Mouse (Mus musculus) adrenal gland, postnatal 14 days (tissue): ENCODE measurements around the gene Elovl6. TPM values are rescaled to one million over a fixed set of nuclear protein-coding genes. Genes with fewer than 3 reads are reported as not detected.
A peak's percentile ranks its signal among the peaks of the same experiment; 100 is the strongest.

Experiments used
- DNase-seq: peaks from one replicate; pipeline ENCODE4 v3.0.0; 2021; ENCODE audit warnings: mixed read lengths
- total RNA-seq: library from RNA; stranded (reverse); gene quantifications from 2 replicates; pipeline ENCODE4 v1.2.3, GENCODE M21; 2021

Gene Elovl6
- total RNA-seq, 1 experiment from 2014 or later: 53.5 TPM

GRCm38 (mm10) chr3:129605934-129606333 lies 73.8 kb downstream of the Elovl6 start:
- DNase-seq: no peak

DNA sequence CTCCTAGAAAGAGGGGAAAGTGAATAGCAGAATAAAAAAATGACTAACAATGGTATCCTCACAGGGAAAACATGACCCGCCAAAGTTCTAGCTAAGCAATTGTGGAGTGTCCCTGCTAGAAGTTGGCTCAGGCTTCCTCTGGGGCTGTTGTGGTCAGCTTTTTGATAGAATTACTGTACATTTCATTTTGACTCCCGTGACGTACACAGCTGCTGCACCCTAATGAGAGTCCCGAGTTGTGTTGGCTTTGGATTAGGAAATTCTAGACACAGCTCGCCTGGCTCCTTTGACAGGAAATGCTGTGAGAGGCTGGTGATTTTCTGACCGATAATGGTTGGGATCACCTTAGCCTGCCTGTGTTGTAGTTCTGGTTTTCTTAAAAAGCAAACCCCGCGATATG lies 79.5 kb downstream of the Elovl6 start:
- DNase-seq: no peak

GRCm38 (mm10) chr3:129612311-129613097 lies 80.3 kb downstream of the Elovl6 start:
- no peak for DNase-seq

GRCm38 (mm10) chr3:129613756-129614155 lies 81.6 kb downstream of the Elovl6 start:
- no peak for DNase-seq

DNA sequence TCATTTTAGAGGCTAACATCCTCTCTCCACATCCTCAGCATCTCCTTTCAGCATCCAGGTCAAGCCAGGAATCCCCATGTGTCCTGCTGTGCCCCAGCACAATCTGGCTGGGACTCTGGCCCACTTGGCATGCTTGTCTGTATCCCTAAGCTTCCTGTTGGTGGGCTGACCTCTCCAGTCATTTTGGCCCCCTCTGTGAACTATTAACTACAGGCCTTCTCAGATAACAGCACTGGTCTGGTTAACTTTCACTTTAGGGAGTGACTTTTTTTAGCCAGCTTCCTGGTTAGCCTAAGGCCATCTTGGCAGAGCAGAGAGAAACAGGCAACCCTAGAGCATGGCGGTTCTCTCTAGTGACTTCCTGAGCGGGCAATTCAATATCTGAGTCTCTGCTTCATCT lies 82.1 kb downstream of the Elovl6 start:
- DNase-seq: no peak

DNA sequence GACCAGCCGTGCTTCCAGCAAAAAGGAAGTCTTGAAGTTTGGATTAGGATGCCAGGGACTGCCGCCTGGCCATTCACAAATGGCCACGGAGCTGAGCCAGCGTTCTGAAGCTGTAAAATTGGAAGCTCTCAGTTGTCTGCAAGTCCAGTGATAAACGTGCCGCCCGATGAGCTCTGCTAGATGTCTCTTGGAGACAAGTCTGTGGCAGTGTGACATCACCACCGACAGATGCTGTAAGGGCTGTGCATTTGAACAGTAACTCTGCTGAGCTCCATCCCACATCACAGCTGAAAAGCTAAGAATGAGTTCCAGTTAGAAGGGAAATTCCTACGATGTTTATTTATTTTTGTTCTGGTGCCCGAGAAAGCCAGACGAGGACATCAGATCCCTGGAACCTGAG lies 85.3 kb downstream of the Elovl6 start:
- DNase-seq: no peak

DNA sequence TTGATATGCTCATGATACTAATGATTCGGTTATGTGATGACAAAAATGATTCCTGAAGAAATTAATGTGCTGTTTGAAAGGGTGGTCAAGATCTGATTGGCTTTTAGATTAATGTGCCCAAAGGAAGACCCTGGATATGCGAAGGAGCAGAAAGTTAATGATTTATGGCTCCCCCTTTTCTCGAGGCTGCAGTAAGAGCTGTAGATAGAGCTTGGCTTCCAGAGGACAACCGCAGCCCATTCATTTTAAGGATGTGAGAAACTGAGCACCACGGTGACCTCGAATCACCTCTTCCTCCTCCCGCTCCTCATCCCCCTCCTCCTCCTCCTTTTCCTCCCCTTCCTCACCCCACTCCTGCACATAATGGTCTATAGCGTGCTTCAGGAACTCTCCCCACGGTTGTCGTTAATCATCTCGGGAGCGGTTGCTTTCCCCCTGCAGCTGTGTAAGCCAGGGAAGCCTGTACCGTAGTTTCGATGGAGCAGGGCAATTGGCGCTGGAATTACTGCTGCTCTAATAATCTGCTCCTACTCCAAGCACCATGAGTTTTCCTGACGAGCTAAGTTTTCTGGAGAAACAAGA lies 87.1 kb downstream of the Elovl6 start:
- DNase-seq: no peak

- no peak for DNase-seq
Observed at GRCm38 (mm10) chr3:129620802-129621201, 88.6 kb downstream of the Elovl6 start.

GRCm38 (mm10) chr3:129621255-129621654 lies 89.1 kb downstream of the Elovl6 start:
- DNase-seq: no peak

DNA sequence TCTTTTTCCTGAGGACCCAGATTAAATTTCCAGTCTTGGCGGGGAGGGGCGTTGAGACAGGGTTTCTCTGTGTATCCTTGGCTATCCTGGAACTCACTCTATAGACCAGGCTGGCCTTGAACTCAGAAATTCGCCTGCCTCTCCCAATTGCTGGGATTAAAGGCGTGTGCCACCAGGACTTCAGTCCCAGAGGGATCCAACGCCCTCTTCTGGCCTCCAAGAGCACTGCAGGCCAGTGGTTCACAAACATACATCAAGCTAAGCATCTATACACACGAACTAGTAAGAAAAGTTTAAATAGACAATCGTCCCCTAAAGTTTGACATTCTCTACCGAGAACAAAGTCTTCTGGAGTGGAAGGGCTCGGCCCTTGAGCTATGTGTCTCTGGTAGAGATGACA lies 90.0 kb downstream of the Elovl6 start:
- peak; percentile 66 for DNase-seq

DNA sequence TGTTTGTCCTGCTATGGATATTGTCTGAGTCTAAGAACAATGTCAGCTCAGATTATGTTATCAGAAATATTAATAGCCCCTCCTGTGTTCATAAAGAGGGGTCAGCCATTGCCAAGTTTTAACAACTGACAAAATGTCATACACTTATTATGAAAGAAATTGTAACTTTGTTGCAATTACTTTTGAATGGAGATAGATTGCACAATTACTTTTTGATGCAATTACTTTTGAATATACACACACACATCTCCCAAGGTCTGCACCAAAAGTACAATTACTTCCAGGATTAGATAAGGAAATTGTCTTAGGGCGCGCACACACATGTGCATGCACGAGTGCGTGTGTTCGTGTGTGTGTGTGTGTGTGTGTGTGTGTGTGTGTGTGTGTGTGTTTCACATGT lies 90.5 kb downstream of the Elovl6 start:
- no peak for DNase-seq

DNA sequence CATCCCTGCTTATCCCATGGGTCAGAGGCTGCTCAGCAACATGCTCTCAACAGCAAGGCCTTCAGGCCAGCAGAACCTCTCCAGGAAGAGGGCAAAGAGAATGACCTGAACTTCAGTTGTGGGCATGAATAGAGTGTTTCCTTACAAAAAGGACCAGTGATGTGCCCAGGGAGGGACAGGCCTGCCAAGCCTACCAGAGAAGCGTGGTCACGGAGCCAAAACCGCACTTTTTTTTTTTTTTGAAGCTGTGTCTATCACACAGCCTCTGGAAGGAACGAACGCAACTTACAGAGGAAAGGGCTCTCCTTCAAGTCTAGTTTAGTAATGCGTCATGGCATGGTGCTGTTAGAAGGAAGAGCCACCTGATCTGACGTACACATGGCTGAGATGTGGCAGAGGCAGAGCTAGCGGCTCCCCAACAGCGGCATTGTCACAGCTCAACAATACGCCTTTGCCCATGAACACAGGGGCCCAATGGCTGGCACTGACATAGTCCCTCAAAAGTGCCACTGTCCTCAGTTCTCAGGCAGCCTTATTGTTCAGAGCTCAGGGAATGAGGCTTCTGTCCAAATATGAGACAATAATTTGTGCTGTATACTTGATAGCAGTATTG lies 92.1 kb downstream of the Elovl6 start:
- no peak for DNase-seq

- no peak for DNase-seq
Observed at GRCm38 (mm10) chr3:129627281-129627680, 95.1 kb downstream of the Elovl6 start.

- no peak for DNase-seq
Observed at GRCm38 (mm10) chr3:129631018-129631417, 98.9 kb downstream of the Elovl6 start.

- DNase-seq: no peak
Observed at GRCm38 (mm10) chr3:129631857-129632256, 99.7 kb downstream of the Elovl6 start.

GRCm38 (mm10) chr3:129633518-129633917 lies 101.4 kb downstream of the Elovl6 start:
- DNase-seq: no peak

- DNase-seq: peak; percentile 37
Observed at GRCm38 (mm10) chr3:129634260-129634901, 102.2 kb downstream of the Elovl6 start.

GRCm38 (mm10) chr3:129637446-129637845 lies 105.3 kb downstream of the Elovl6 start:
- no peak for DNase-seq

DNA sequence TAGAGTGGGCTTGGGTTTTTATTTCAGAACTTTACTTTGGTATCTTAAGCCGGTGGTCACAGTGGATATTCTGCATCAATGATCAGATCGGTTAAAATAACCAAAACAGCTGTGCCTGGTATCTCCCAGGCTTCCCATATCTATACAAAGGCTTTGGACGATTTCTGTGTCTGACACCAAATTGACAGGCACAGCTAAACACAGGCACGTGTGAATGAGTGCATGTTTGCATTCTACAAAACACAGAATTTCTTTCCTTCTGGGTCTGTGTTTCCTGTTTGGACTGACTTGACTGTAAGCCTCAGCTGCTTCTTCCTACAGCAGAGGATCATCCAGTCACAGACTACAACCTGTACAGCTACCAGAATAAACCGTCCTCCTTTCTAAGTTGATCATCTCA lies 107.5 kb downstream of the Elovl6 start:
- no peak for DNase-seq

- DNase-seq: no peak
Observed at GRCm38 (mm10) chr3:129640211-129641000, 108.3 kb downstream of the Elovl6 start.

DNA sequence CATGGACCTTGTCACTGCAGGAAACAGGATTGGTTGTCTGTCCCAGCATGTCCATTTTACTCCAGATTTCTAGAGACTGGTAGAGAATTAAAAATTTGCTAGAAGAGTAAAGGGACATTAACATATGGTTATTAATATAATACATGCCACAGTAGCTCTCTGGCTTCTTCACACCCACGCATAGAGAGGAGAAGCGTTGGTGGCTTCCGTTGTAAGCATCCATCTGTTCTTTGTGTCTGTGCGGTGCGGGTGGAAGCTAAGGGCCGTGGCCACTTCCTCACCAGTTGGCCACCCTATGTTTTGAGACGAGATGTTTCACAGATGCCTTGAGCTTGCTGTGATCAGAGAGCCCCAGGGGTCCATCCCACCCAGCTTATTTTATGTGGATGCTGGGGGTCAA lies 109.5 kb downstream of the Elovl6 start:
- DNase-seq: no peak

- DNase-seq: no peak
Observed at GRCm38 (mm10) chr3:129645409-129645808, 113.3 kb downstream of the Elovl6 start.
